Mouse (Mus musculus): ENCODE measurements around the gene Samd4b.

DNA sequence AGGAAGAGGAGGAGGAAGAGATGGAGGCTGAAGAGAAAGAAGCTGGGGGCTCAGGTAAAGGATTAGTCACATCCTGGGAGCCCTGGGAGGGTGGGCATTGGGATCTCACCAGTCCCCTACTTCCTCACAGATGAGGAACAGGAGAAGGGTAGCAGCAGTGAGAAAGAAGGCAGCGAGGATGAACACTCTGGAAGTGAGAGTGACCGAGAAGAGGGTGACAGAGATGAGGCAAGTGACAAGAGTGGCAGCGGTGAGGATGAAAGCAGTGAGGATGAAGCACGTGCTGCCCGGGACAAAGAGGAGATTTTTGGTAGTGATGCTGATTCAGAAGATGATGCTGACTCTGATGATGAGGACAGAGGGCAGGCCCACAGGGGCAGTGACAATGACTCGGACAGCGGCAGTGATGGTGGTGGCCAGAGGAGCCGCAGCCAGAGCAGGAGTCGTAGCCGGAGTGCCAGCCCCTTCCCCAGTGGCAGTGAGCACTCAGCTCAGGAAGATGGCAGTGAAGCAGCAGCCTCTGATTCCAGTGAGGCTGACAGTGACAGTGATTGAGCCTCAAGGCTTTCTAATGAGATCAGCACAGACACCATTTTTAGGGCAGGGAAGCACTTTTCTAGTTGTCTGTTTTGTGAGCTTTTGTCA is 199.1 kb downstream of the Samd4b start:
- TF ChIP-seq CTCF (conservative IDR thresholded peaks at IDR 0.05; ENCODE audit: low read length), result no peak
- no peak for TF ChIP-seq NANOG (IDR thresholded peaks at IDR 0.05; ENCODE audit: borderline replicate concordance, low read length)

Measured in E14TG2a.4 (cell line).